Mouse (Mus musculus) thymus, postnatal 36 days (tissue): ENCODE data around the gene Wnt7b.

ENCODE experiments used
- DNase-seq, 2 experiments: peaks; one replicate each; pipeline ENCODE4 v3.0.0; 2022; ENCODE audit warnings: mixed read lengths in 2 of 2

Gene Wnt7b

GRCm38 (mm10) chr15:85600696-85601094 is 18.4 kb upstream of the Wnt7b start:
- no peak for DNase-seq

- DNase-seq = peak in 1 of 2 experiments; percentile 55
Observed at GRCm38 (mm10) chr15:85599887-85600695, 17.8 kb upstream of the Wnt7b start.

GRCm38 (mm10) chr15:85598984-85599886 is 17.0 kb upstream of the Wnt7b start:
- DNase-seq = peak; percentile 46 to 54

- DNase-seq = no peak
Observed at GRCm38 (mm10) chr15:85598443-85598842, 16.2 kb upstream of the Wnt7b start.

- DNase-seq = no peak
Observed at GRCm38 (mm10) chr15:85597403-85597802, 15.1 kb upstream of the Wnt7b start.

GRCm38 (mm10) chr15:85592674-85593073 is 10.4 kb upstream of the Wnt7b start:
- no peak for DNase-seq

- no peak for DNase-seq
Observed at GRCm38 (mm10) chr15:85590831-85591230, 8.6 kb upstream of the Wnt7b start.

- DNase-seq = peak; percentile 69 to 76
Observed at GRCm38 (mm10) chr15:85583504-85583903, 1.2 kb upstream of the Wnt7b start.

- peak; percentile 65 to 70 for DNase-seq
Observed at GRCm38 (mm10) chr15:85583024-85583423, 751 bp upstream of the Wnt7b start.

GRCm38 (mm10) chr15:85581563-85582064 is 659 bp downstream of the Wnt7b start:
- no peak for DNase-seq

GRCm38 (mm10) chr15:85580934-85581562 is 1.2 kb downstream of the Wnt7b start:
- DNase-seq = no peak

GRCm38 (mm10) chr15:85580483-85580882 is 1.8 kb downstream of the Wnt7b start:
- DNase-seq = no peak

- no peak for DNase-seq
Observed at GRCm38 (mm10) chr15:85577583-85578460, 4.5 kb downstream of the Wnt7b start.

- DNase-seq = no peak
Observed at GRCm38 (mm10) chr15:85576511-85577440, 5.5 kb downstream of the Wnt7b start.

GRCm38 (mm10) chr15:85576110-85576509 is 6.2 kb downstream of the Wnt7b start:
- no peak for DNase-seq

GRCm38 (mm10) chr15:85574558-85574957 is 7.7 kb downstream of the Wnt7b start:
- DNase-seq = no peak

- no peak for DNase-seq
Observed at GRCm38 (mm10) chr15:85574086-85574485, 8.2 kb downstream of the Wnt7b start.

- no peak for DNase-seq
Observed at GRCm38 (mm10) chr15:85572619-85573254, 9.5 kb downstream of the Wnt7b start.

- no peak for DNase-seq
Observed at GRCm38 (mm10) chr15:85569995-85570734, 12.1 kb downstream of the Wnt7b start.
